Mouse (Mus musculus): ENCODE results near the gene Cog6.

DNA sequence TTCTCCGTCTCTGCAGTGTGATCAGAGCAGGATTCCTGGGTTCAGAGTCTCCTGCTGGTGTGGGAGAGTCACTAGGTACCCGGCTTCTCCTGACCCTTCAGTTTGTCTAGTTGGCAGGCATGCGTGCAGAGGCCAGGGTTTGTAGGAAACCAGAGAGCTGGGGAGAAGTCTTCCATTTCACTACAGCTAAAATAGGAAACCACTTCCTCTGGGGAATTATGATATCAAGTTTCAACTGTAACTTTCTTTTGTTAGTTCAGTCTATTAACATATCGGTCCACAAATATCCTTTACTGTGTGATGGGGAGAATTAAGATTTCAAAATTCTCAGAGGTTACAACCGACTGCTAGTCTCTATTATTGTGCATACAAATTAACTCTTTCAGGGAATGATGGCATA is 19.0 kb upstream of the Cog6 start:
- no peak for TF ChIP-seq CTCF (IDR thresholded peaks at IDR 0.05; ENCODE audit: extremely low read depth, insufficient read depth, low read length)
- TF ChIP-seq POLR2A (IDR thresholded peaks at IDR 0.05; ENCODE audit: extremely low read depth, insufficient read depth, low read length) = no peak

Data from cortical plate, adult 2 months (tissue).